Mouse (Mus musculus): ENCODE results near the gene Hnf4a. TPM values are rescaled to one million over a fixed set of nuclear protein-coding genes. Genes with fewer than 3 reads are reported as not detected.
"Not testable (repeated sequence)": the region's sequence is repeated elsewhere in the genome, so short reads cannot be mapped to it uniquely, and the experiment has no call there.

Gene Hnf4a
- total and polyA plus RNA-seq, 2 experiments from 2014 or later = not detected

DNA sequence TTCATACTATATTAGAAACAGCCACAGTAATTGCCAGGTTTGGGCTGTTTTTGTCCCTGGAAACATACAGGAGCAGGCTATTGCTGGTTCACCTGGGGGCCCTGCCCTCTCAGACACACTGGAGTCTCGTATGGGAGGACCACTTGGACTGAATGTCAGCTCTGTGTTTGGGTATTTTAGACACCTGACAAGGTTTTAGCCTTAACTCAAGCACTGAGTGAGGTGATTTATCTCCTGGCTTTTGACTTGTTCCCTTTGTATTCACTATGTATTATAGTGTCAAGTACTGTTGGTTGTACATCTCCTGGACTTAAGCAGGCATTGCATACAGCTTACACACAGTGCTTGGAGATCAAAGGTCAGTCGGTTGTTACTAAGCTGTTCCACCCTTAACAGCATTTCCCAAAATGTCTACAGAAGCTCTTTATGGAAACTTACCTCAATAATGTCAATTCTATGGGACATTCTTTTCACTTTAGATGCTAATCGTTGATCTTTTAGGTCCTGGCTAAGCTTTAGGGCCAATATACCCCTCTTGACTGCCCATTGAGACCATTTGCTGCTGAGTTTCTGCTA lies 110.1 kb downstream of the Hnf4a start:
- 79% methylated on average over 3 of the region's 3 CpGs for WGBS
- no peak overlapping the region for H3K27ac ChIP-seq (ENCODE audit: low read depth, low read length)
- no peaks in the 10 kb centered on the region for H3K9me3 ChIP-seq (ENCODE audit: low read length)
- peaks cover 88% of the 10 kb centered on the region for H3K36me3 ChIP-seq (ENCODE audit: insufficient read depth)
- no peak for TF ChIP-seq CTCF (IDR thresholded peaks at IDR 0.05; ENCODE audit: low read depth)
- no peak overlapping the region for H3K9ac ChIP-seq
- H3K4me1 ChIP-seq (ENCODE audit: insufficient read depth) = no peaks in the 10 kb centered on the region
- no peak for ATAC-seq
- H3K4me3 ChIP-seq (ENCODE audit: low read depth, low read length) = no peak overlapping the region
- no peak overlapping the region for H3K4me2 ChIP-seq (ENCODE audit: low read depth)
- no peaks in the 10 kb centered on the region for H3K27me3 ChIP-seq (ENCODE audit: insufficient read depth, low read length)
- no peak for DNase-seq

- WGBS = 83% methylated on average over 3 of the region's 3 CpGs
- TF ChIP-seq CTCF (IDR thresholded peaks at IDR 0.05; ENCODE audit: low read depth) = no peak
These were observed 110.7 kb downstream of the Hnf4a start for GRCm38 (mm10) chr2:163617232-163617863.

DNA sequence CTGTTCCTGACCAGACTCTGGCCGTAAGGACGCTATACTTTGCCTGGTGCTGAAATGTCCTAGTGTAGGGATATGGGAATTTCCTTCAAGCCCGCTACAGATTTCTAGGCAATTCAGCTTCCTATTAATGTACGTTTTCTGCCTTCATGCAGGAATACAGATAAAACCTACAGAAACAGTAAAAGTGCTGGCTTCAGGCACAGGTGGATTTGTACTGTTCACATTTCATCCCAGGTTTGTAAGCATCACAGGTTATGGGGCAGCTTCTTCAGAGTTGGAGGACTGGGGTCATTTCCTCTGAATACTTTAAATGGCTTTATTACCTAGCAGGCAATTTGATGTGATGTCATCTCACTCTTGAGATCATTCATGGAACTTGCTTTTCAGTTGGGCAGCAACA lies 111.3 kb downstream of the Hnf4a start:
- TF ChIP-seq CTCF (IDR thresholded peaks at IDR 0.05; ENCODE audit: low read depth) = no peak
- no peak for DNase-seq
- Histone ChIP-seq H3K27me3 (ENCODE audit: insufficient read depth, low read length) (no peaks in the 10 kb centered on the region), H3K36me3 (ENCODE audit: insufficient read depth) (peaks cover 86% of the 10 kb centered on the region), H3K9ac (no peak overlapping the region), H3K27ac (ENCODE audit: low read depth, low read length) (no peak overlapping the region), H3K4me1 (ENCODE audit: insufficient read depth) (no peaks in the 10 kb centered on the region), H3K4me2 (ENCODE audit: low read depth) (no peak overlapping the region), H3K9me3 (ENCODE audit: low read length) (no peaks in the 10 kb centered on the region), H3K4me3 (ENCODE audit: low read depth, low read length) (no peak overlapping the region)
- 93% methylated on average over 4 of the region's 4 CpGs for WGBS
- no peak for ATAC-seq

More at GRCm38 (mm10) chr2:163617232-163617863, 110.7 kb downstream of the Hnf4a start:
- H3K4me3 ChIP-seq (ENCODE audit: low read depth, low read length) = no peak overlapping the region
- no peaks in the 10 kb centered on the region for H3K4me1 ChIP-seq (ENCODE audit: insufficient read depth)
- no peaks in the 10 kb centered on the region for H3K27me3 ChIP-seq (ENCODE audit: insufficient read depth, low read length)
- DNase-seq = no peak
- no peak for ATAC-seq
- peaks cover 88% of the 10 kb centered on the region for H3K36me3 ChIP-seq (ENCODE audit: insufficient read depth)
- H3K27ac ChIP-seq (ENCODE audit: low read depth, low read length) = no peak overlapping the region
- H3K4me2 ChIP-seq (ENCODE audit: low read depth) = no peak overlapping the region
- no peak overlapping the region for H3K9ac ChIP-seq
- no peaks in the 10 kb centered on the region for H3K9me3 ChIP-seq (ENCODE audit: low read length)

DNA sequence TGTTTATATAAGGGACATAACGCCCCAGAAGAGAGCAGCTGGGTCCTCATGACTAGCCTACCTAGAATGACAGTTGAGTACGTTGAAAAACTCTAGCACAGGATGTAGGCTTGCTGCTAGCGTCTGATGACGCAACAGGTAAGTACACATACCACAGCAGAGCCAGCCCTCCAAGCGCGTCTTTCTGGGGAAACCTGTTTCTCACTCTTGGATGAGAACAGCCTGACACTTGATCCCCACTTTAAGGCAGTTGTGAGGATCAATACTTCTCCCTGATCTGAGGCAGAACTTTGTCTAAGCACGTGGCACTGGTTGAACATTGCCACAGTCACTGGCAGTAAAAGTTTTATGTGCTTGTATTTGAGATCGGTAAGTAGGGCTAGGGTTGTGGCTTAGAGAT lies 113.8 kb downstream of the Hnf4a start:
- H3K4me3 ChIP-seq (ENCODE audit: low read depth, low read length) = no peak overlapping the region
- DNase-seq = no peak
- peaks cover 77% of the 10 kb centered on the region for H3K36me3 ChIP-seq (ENCODE audit: insufficient read depth)
- WGBS = 92% methylated on average over 8 of the region's 8 CpGs
- no peaks in the 10 kb centered on the region for H3K9me3 ChIP-seq (ENCODE audit: low read length)
- no peak for ATAC-seq
- no peak overlapping the region for H3K4me2 ChIP-seq (ENCODE audit: low read depth)
- no peak for TF ChIP-seq CTCF (IDR thresholded peaks at IDR 0.05; ENCODE audit: low read depth)
- no peak overlapping the region for H3K9ac ChIP-seq
- no peak overlapping the region for H3K27ac ChIP-seq (ENCODE audit: low read depth, low read length)
- no peaks in the 10 kb centered on the region for H3K27me3 ChIP-seq (ENCODE audit: insufficient read depth, low read length)
- H3K4me1 ChIP-seq (ENCODE audit: insufficient read depth) = no peaks in the 10 kb centered on the region

DNA sequence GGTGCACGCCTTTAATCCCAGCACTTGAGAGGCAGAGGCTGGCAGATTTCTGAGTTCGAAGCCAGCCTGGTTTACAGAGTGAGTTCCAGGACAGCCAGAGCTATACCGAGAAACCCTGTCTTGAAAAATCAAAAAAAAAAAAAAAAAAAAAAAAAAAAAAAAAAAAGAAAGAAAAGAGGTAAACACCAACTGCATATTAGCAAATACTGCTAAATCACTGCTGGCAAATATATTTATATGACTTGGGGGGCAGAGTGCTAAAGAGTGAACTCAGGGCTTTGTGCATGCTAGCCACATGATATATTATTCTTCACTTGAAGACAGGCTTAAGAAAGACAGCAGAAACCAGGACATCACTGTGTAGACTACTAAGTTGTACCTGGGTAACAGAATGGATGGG lies 114.8 kb downstream of the Hnf4a start:
- peaks cover 79% of the 10 kb centered on the region for H3K36me3 ChIP-seq (ENCODE audit: insufficient read depth)
- H3K9me3 ChIP-seq (ENCODE audit: low read length); DNase-seq; H3K4me1 ChIP-seq (ENCODE audit: insufficient read depth); H3K27ac ChIP-seq (ENCODE audit: low read depth, low read length); H3K4me3 ChIP-seq (ENCODE audit: low read depth, low read length); ATAC-seq; H3K4me2 ChIP-seq (ENCODE audit: low read depth); H3K27me3 ChIP-seq (ENCODE audit: insufficient read depth, low read length); H3K9ac ChIP-seq: not testable (repeated sequence)
- WGBS = 98% methylated on average over 3 of the region's 3 CpGs

Other genes with a start within 250 kb of the Hnf4a start
- 0.69 and 1.9 TPM in 2 replicates for gene Jph2, start 108.8 kb upstream of the Hnf4a start, total RNA-seq (2014; rRNA removed)
- gene Jph2, start 108.8 kb upstream of the Hnf4a start, polyA plus RNA-seq (2015; fragmentation: Nextera tagmentation; extraction: Ambion mirVana) = 0.40 and 0.82 TPM in 2 replicates
- 25.2 and 26.6 TPM in 2 replicates for gene Oser1, start 82.1 kb upstream of the Hnf4a start, total RNA-seq (2014; rRNA removed)
- 52.4 and 57.3 TPM in 2 replicates for gene Oser1, start 82.1 kb upstream of the Hnf4a start, polyA plus RNA-seq (2015; fragmentation: Nextera tagmentation; extraction: Ambion mirVana)
- 95.2 and 106 TPM in 2 replicates for gene Gdap1l1, start 68.3 kb upstream of the Hnf4a start, total RNA-seq (2014; rRNA removed)
- 123 and 134 TPM in 2 replicates for gene Gdap1l1, start 68.3 kb upstream of the Hnf4a start, polyA plus RNA-seq (2015; fragmentation: Nextera tagmentation; extraction: Ambion mirVana)
- 16.2 and 25.8 TPM in 2 replicates for gene Fitm2, start 34.2 kb upstream of the Hnf4a start, total RNA-seq (2014; rRNA removed)
- gene Fitm2, start 34.2 kb upstream of the Hnf4a start, polyA plus RNA-seq (2015; fragmentation: Nextera tagmentation; extraction: Ambion mirVana) = 8.9 and 11.7 TPM in 2 replicates
- 0.85 and 1.1 TPM in 2 replicates for gene R3hdml, start 14.5 kb upstream of the Hnf4a start, total RNA-seq (2014; rRNA removed)
- 0.56 and 0.60 TPM in 2 replicates for gene R3hdml, start 14.5 kb upstream of the Hnf4a start, polyA plus RNA-seq (2015; fragmentation: Nextera tagmentation; extraction: Ambion mirVana)
- gene Ttpal, start 95.5 kb downstream of the Hnf4a start, total RNA-seq (2014; rRNA removed) = 80.6 and 89.2 TPM in 2 replicates
- gene Ttpal, start 95.5 kb downstream of the Hnf4a start, polyA plus RNA-seq (2015; fragmentation: Nextera tagmentation; extraction: Ambion mirVana) = 23.5 and 32.1 TPM in 2 replicates
- 81.9 and 98.2 TPM in 2 replicates for gene Serinc3, start 138.3 kb downstream of the Hnf4a start, total RNA-seq (2014; rRNA removed)
- 26.4 and 31.7 TPM in 2 replicates for gene Serinc3, start 138.3 kb downstream of the Hnf4a start, polyA plus RNA-seq (2015; fragmentation: Nextera tagmentation; extraction: Ambion mirVana)
- 114 and 138 TPM in 2 replicates for gene Pkig, start 151.6 kb downstream of the Hnf4a start, total RNA-seq (2014; rRNA removed)
- gene Pkig, start 151.6 kb downstream of the Hnf4a start, polyA plus RNA-seq (2015; fragmentation: Nextera tagmentation; extraction: Ambion mirVana) = 211 and 214 TPM in 2 replicates
- gene Ada, start 243.4 kb downstream of the Hnf4a start, total RNA-seq (2014; rRNA removed) = 4.3 and 6.2 TPM in 2 replicates
- gene Ada, start 243.4 kb downstream of the Hnf4a start, polyA plus RNA-seq (2015; fragmentation: Nextera tagmentation; extraction: Ambion mirVana) = 4.6 and 5.4 TPM in 2 replicates